Mouse (Mus musculus): ENCODE measurements around the gene Tgfb2.

Gene Tgfb2

GRCm38 (mm10) chr1:186656201-186656600 is 49.6 kb downstream of the Tgfb2 start:
- no peak for DNase-seq (ENCODE audit: low spot score in 2 of 2)

GRCm38 (mm10) chr1:186655096-186655495 is 50.7 kb downstream of the Tgfb2 start:
- DNase-seq (ENCODE audit: low spot score in 2 of 2), result no peak

- no peak for DNase-seq (ENCODE audit: low spot score in 2 of 2)
Observed at GRCm38 (mm10) chr1:186652208-186652607, 53.6 kb downstream of the Tgfb2 start.

- DNase-seq (ENCODE audit: low spot score in 2 of 2), result no peak
Observed at GRCm38 (mm10) chr1:186650011-186650410, 55.8 kb downstream of the Tgfb2 start.

- DNase-seq (ENCODE audit: low spot score in 2 of 2), result no peak
Observed at GRCm38 (mm10) chr1:186637304-186638213, 68.2 kb downstream of the Tgfb2 start.

GRCm38 (mm10) chr1:186635045-186635444 is 70.7 kb downstream of the Tgfb2 start:
- no peak for DNase-seq (ENCODE audit: low spot score in 2 of 2)

GRCm38 (mm10) chr1:186631457-186631856 is 74.3 kb downstream of the Tgfb2 start:
- no peak for DNase-seq (ENCODE audit: low spot score in 2 of 2)

- DNase-seq (ENCODE audit: low spot score in 2 of 2), result no peak
Observed at GRCm38 (mm10) chr1:186630971-186631370, 74.8 kb downstream of the Tgfb2 start.

- DNase-seq (ENCODE audit: low spot score in 2 of 2), result no peak
Observed at GRCm38 (mm10) chr1:186627451-186627995, 78.3 kb downstream of the Tgfb2 start.

- no peak for DNase-seq (ENCODE audit: low spot score in 2 of 2)
Observed at GRCm38 (mm10) chr1:186624474-186624873, 81.3 kb downstream of the Tgfb2 start.

GRCm38 (mm10) chr1:186621812-186622211 is 84.0 kb downstream of the Tgfb2 start:
- no peak for DNase-seq (ENCODE audit: low spot score in 2 of 2)

- DNase-seq (ENCODE audit: low spot score in 2 of 2), result no peak
Observed at GRCm38 (mm10) chr1:186618285-186618684, 87.5 kb downstream of the Tgfb2 start.

- no peak for DNase-seq (ENCODE audit: low spot score in 2 of 2)
Observed at GRCm38 (mm10) chr1:186611371-186611770, 94.4 kb downstream of the Tgfb2 start.

GRCm38 (mm10) chr1:186610481-186610880 is 95.3 kb downstream of the Tgfb2 start:
- DNase-seq (ENCODE audit: low spot score in 2 of 2), result no peak

GRCm38 (mm10) chr1:186609793-186610233 is 96.0 kb downstream of the Tgfb2 start:
- DNase-seq (ENCODE audit: low spot score in 2 of 2), result no peak

GRCm38 (mm10) chr1:186608116-186608515 is 97.7 kb downstream of the Tgfb2 start:
- no peak for DNase-seq (ENCODE audit: low spot score in 2 of 2)

GRCm38 (mm10) chr1:186605635-186606034 is 100.2 kb downstream of the Tgfb2 start:
- DNase-seq (ENCODE audit: low spot score in 2 of 2), result no peak

GRCm38 (mm10) chr1:186604124-186604523 is 101.7 kb downstream of the Tgfb2 start:
- no peak for DNase-seq (ENCODE audit: low spot score in 2 of 2)

GRCm38 (mm10) chr1:186588226-186588625 is 117.6 kb downstream of the Tgfb2 start:
- DNase-seq (ENCODE audit: low spot score in 2 of 2), result no peak

- no peak for DNase-seq (ENCODE audit: low spot score in 2 of 2)
Observed at GRCm38 (mm10) chr1:186587065-186587804, 118.6 kb downstream of the Tgfb2 start.

GRCm38 (mm10) chr1:186585571-186586164 is 120.1 kb downstream of the Tgfb2 start:
- no peak for DNase-seq (ENCODE audit: low spot score in 2 of 2)

- no peak for DNase-seq (ENCODE audit: low spot score in 2 of 2)
Observed at GRCm38 (mm10) chr1:186583933-186584332, 121.9 kb downstream of the Tgfb2 start.
